Mouse (Mus musculus) embryonic facial prominence, embryonic 14.5 days (tissue): ENCODE measurements around the gene Tnfaip8l2. TPM values are rescaled to one million over a fixed set of nuclear protein-coding genes. Genes with fewer than 3 reads are reported as not detected.
"Not testable (repeated sequence)": the region's sequence is repeated elsewhere in the genome, so short reads cannot be mapped to it uniquely, and the experiment has no call there.

ENCODE experiments used
- ATAC-seq: fragments of 200-750 bp; cut with Nextera tagmentation; 2 replicates; pipeline ENCODE4 v1.8.0; 2017; ENCODE audit warnings: low read depth, moderate number of reproducible peaks, moderate TSS enrichment
- DNase-seq: peaks from one replicate; pipeline ENCODE4 v3.0.0-alpha.2; 2015; ENCODE audit warnings: low spot score
- H3K27ac ChIP-seq: fragments of 300-500 bp; sonication (generic); replicated peaks from 2 replicates; pipeline ENCODE4 v1.5.1; 2014; ENCODE audit warnings: low read depth, mild to moderate bottlenecking, low read length, moderate library complexity
- H3K27me3 ChIP-seq: fragments of 300-500 bp; sonication (generic); replicated peaks from 2 replicates; pipeline ENCODE4 v1.6.1; 2014; ENCODE audit warnings: low read length; ENCODE audit not compliant: control insufficient read depth, insufficient read depth
- H3K36me3 ChIP-seq: fragments of 300-500 bp; sonication (generic); 2 replicates; pipeline ENCODE4 v1.6.1; 2014; ENCODE audit warnings: low read length, mixed read lengths; ENCODE audit not compliant: control insufficient read depth, insufficient read depth
- H3K4me1 ChIP-seq: fragments of 300-500 bp; sonication (generic); 2 replicates; pipeline ENCODE4 v1.6.1; 2014; ENCODE audit warnings: antibody characterized with exemption, low read length; ENCODE audit not compliant: control insufficient read depth, insufficient read depth
- H3K4me2 ChIP-seq: fragments of 300-500 bp; sonication (generic); 2 replicates; pipeline ENCODE4 v1.6.1; 2014; ENCODE audit warnings: low read depth, mild to moderate bottlenecking, low read length, moderate library complexity, mixed read lengths
- H3K4me3 ChIP-seq: fragments of 300-500 bp; sonication (generic); 2 replicates; pipeline ENCODE4 v1.5.1; 2014; ENCODE audit warnings: low read depth, mild to moderate bottlenecking, low read length
- H3K9ac ChIP-seq: fragments of 300-500 bp; sonication (generic); 2 replicates; pipeline ENCODE4 v1.6.1; 2014; ENCODE audit warnings: low read depth, mild to moderate bottlenecking, low read length, moderate library complexity, mixed read lengths
- H3K9me3 ChIP-seq: fragments of 300-500 bp; sonication (generic); 2 replicates; pipeline ENCODE4 v1.6.1; 2016; ENCODE audit warnings: low read length; ENCODE audit not compliant: control insufficient read depth
- WGBS: fragments of 180-500 bp; shearing (Covaris S2); extraction: QIAGEN DNeasy Blood & Tissue Kit; methylation state at CpG from one replicate; pipeline ENCODE4 v1.1.7; 2014; 5-methylcytosine and 5-hydroxymethylcytosine counted together
- polyA plus RNA-seq: library from polyadenylated mRNA; unstranded; fragments of >200 nt; fragmentation: Nextera tagmentation; extraction: Ambion mirVana; gene quantifications from 2 replicates; pipeline ENCODE4 v1.2.1, GENCODE M21; 2014

Tnfaip8l2 gene
- polyA plus RNA-seq, 1 experiment from 2014 or later, result 6.4 TPM

DNA sequence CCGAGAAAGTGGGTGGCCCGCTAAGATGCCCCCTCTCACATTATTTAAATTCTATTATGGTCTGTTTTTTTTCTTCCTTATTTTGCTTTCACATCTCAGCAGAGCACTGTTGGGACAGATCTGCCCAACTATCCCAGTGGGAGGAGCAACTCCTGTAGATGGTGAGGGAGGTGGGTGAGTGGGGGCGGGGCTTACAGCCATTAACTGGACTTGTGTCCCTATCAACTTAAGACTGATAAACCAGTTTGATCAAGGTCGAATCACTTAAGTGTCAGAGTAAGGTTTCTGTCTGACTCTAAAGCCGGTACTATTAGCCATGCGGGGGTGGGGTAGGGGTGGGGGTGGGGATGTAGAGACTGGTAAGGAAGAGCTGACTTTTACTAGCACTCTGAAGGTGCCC lies 7.1 kb downstream of the Tnfaip8l2 start:
- H3K27ac ChIP-seq, result no peak overlapping the region
- H3K27me3 ChIP-seq, result no peaks in the 10 kb centered on the region
- no peaks in the 10 kb centered on the region for H3K9me3 ChIP-seq
- peaks cover 15% of the 10 kb centered on the region; the same call in 1 of the 2 replicates for H3K36me3 ChIP-seq
- peak overlapping the region; percentile 37 for H3K4me3 ChIP-seq
- 27% methylated on average over 6 of the region's 6 CpGs for WGBS
- DNase-seq (peak; percentile 31), ATAC-seq (no peak)
- H3K9ac ChIP-seq, result peak overlapping the region; percentile 53; the same call in 1 of the 2 replicates
- H3K4me1 ChIP-seq, result peaks cover 11% of the 10 kb centered on the region
- peak overlapping the region; percentile 61 for H3K4me2 ChIP-seq

DNA sequence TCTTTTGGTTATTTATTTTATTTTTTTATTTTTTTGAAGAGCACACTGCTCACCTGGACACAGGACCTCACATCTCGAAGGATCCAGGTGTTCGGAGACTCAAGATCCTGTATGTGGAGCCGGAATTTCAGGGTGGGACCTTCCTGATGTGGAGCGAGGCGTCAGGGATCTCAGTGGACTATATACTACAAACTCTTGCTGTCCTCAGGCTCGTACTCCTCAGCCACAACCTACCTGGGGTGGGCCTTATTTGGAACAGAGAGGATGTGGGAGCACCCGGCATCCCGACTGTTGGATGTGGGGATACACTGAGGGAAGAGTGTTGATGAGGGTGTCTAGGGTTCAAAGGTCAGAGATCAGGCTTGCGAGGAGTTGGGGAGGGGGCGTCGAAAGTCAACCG lies 8.0 kb downstream of the Tnfaip8l2 start:
- WGBS, result no CpG with 5 or more reads among the region's 12 CpGs
- not testable (repeated sequence) for H3K4me2 ChIP-seq, DNase-seq, H3K27ac ChIP-seq, H3K9me3 ChIP-seq, H3K27me3 ChIP-seq, H3K9ac ChIP-seq
- peaks cover 13% of the 10 kb centered on the region; the same call in 1 of the 2 replicates for H3K36me3 ChIP-seq
- peak overlapping the region; percentile 56 for H3K4me3 ChIP-seq
- peak; percentile 48 for ATAC-seq
- peaks cover 11% of the 10 kb centered on the region for H3K4me1 ChIP-seq

DNA sequence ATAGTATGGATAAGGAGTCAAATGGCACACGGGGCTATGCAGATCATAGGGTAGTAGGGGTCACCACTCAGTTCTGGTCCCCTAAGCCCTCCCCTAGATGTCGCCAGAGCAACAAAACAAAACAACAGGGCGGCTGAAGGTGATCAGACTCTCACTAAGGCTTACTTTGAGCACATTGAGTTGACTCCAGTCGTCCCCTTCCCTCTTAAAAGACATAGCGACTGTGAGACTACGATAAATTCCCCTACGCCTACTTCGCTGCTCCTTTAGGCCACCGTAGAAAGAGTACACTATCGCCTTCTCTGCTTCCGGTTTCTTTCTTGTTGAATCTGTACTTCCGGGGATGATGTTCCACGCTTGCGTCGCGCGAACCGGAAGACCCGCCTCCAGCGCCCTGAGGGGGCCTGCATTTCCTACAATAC lies 8.5 kb downstream of the Tnfaip8l2 start, which contains the start of the genes Scnm1 and Lysmd1:
Gene Scnm1, minus strand, starts transcription at position 332 of the 422 bp plus-strand sequence.
Gene Lysmd1, plus strand, starts transcription at position 409 of the 422 bp plus-strand sequence.
- H3K36me3 ChIP-seq, result peaks cover 17% of the 10 kb centered on the region; the same call in 1 of the 2 replicates
- peak; percentile 94 for ATAC-seq
- peak within 1 kb of the TSS; percentile 56 for H3K4me3 ChIP-seq
- H3K9me3 ChIP-seq, result no peaks in the 10 kb centered on the region
- H3K9ac ChIP-seq, result peak within 1 kb of the TSS; percentile 73
- peak; percentile 98 for DNase-seq
- H3K4me1 ChIP-seq, result peaks cover 11% of the 10 kb centered on the region
- H3K4me2 ChIP-seq, result peak within 1 kb of the TSS; percentile 86
- no peaks in the 10 kb centered on the region for H3K27me3 ChIP-seq
- WGBS, result 0% methylated on average over 20 of the region's 20 CpGs
- peak within 1 kb of the TSS; percentile 53 for H3K27ac ChIP-seq

DNA sequence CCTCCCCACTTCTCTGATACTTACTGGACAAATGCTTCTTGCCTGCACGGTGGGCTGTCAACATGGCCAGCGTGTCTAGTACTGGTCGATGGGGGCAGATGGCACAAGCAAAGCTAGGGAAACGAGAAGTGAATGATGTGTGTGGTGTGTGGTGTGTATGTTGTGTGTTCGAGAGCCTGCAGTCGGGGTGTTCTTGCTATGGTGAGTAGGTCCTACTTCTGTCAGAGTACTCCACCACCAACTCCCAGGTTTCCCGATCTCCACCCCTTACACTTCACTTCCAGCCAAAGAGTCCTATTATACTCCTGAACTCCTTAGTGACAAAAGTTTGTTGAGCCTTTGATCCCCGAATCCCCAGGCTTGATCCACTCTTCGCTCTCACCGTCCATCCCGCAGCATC lies 9.0 kb downstream of the Tnfaip8l2 start:
- no peak for DNase-seq
- no peaks in the 10 kb centered on the region for H3K27me3 ChIP-seq
- peak overlapping the region; percentile 73 for H3K9ac ChIP-seq
- H3K9me3 ChIP-seq, result no peaks in the 10 kb centered on the region
- peak; percentile 4; the same call in 1 of the 2 replicates for ATAC-seq
- H3K4me2 ChIP-seq, result peak overlapping the region; percentile 86
- H3K27ac ChIP-seq, result peak overlapping the region; percentile 53
- 52% methylated on average over 11 of the region's 11 CpGs for WGBS
- peaks cover 11% of the 10 kb centered on the region for H3K4me1 ChIP-seq
- peak overlapping the region; percentile 56 for H3K4me3 ChIP-seq
- H3K36me3 ChIP-seq, result peaks cover 18% of the 10 kb centered on the region; the same call in 1 of the 2 replicates

DNA sequence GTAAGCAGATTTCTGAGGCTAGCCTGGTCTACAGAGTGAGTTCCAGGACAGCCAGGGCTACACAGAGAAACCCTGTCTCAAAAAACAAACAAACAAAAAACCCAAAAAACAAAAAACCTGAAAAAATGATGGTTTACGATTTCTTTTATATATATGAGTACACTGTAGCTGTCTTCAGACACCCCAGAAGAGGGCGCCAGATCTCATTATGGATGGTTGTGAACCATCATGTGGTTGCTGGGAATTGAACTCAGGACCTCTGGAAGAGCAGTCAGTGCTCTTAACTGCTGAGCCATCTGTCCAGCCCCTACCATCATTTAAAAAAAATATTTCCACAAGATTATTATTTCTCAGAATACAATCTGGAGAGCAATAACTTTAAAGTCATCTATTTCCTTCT lies 9.8 kb downstream of the Tnfaip8l2 start:
- H3K27ac ChIP-seq, DNase-seq, H3K4me3 ChIP-seq, H3K4me2 ChIP-seq, H3K27me3 ChIP-seq, H3K9ac ChIP-seq, ATAC-seq, H3K9me3 ChIP-seq: not testable (repeated sequence)
- H3K36me3 ChIP-seq, result peaks cover 14% of the 10 kb centered on the region; the same call in 1 of the 2 replicates
- 83% methylated on average over 2 of the region's 2 CpGs for WGBS
- H3K4me1 ChIP-seq, result peaks cover 11% of the 10 kb centered on the region

DNA sequence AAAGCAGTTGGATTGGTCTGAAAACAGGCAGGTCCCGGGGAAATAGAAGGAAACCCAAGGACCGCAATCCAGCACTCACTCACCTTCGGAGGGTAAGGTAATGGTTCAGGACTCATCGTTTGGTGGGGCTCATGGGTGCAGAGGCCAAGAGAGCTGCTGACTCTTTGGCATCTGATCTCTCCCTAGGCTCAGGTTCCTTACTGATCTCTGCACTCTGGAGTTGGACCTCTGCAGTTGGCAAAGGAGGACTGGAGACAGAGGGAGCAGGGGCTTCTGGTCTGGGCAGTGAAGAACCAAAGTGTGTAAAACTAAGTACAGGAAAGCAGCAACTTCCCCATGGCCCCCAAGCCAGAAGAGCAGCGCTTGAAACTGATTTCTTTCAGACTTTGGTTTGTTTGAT lies 12.1 kb downstream of the Tnfaip8l2 start:
- Histone ChIP-seq H3K27me3 (no peaks in the 10 kb centered on the region), H3K4me1 (peaks cover 6% of the 10 kb centered on the region), H3K27ac (no peak overlapping the region), H3K9ac (no peak overlapping the region), H3K36me3 (peaks cover 14% of the 10 kb centered on the region; the same call in 1 of the 2 replicates), H3K4me3 (no peak overlapping the region), H3K4me2 (no peak overlapping the region), H3K9me3 (no peaks in the 10 kb centered on the region)
- DNase-seq (no peak), ATAC-seq (no peak)
- WGBS, result 83% methylated on average over 5 of the region's 5 CpGs

DNA sequence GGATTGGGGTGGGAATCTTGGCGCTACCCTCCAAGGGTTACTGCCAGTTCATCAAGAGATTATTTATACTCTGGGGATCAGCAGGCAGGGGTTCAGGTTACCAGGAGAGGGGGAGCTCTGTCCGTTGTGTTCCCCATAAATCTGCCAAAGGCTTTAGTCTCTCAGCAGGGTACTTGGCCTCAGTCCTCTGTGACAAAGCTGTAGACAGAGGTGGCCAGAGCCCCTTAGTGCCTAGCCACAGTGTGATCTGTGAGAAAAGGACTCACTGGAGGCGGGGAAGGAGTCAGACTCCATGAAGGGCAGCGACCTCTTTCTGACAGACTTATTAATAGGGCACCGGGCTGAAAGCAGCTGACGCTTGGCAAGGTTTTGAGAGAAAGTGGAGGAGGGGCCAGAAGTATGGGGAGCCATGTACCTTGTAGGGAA lies 12.9 kb downstream of the Tnfaip8l2 start:
- no peak for ATAC-seq
- Histone ChIP-seq H3K9ac (no peak overlapping the region), H3K4me1 (peaks cover 7% of the 10 kb centered on the region), H3K27me3 (no peaks in the 10 kb centered on the region), H3K4me2 (no peak overlapping the region), H3K4me3 (no peak overlapping the region), H3K27ac (no peak overlapping the region), H3K9me3 (no peaks in the 10 kb centered on the region), H3K36me3 (peaks cover 14% of the 10 kb centered on the region; the same call in 1 of the 2 replicates)
- DNase-seq, result no peak
- WGBS, result 60% methylated on average over 6 of the region's 6 CpGs

DNA sequence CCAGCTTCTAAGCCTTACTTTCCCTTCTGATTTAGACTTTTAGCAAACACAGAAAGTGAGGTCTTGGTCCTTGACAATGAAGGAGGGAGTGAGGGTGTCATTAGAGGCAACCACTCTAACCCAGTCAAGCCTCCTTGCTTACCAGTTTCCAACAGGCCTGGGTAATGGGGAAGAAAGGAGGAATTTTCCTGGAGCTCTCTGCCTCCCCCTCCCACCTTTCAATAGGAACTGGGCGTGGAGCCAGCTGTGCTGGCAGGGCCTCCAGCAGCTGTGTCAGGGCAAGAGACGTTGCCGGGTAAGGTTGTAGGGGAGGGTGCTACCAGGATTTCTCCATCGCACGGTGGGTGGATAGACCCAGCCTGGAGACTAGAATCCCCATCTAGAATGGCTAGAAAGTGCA lies 17.2 kb downstream of the Tnfaip8l2 start:
- peaks cover 41% of the 10 kb centered on the region for H3K36me3 ChIP-seq
- no peaks in the 10 kb centered on the region for H3K9me3 ChIP-seq
- no peaks in the 10 kb centered on the region for H3K27me3 ChIP-seq
- peak; percentile 65 for ATAC-seq
- no peak overlapping the region for H3K4me2 ChIP-seq
- peaks cover 7% of the 10 kb centered on the region for H3K4me1 ChIP-seq
- no peak overlapping the region for H3K9ac ChIP-seq
- WGBS, result 16% methylated on average over 5 of the region's 5 CpGs
- no peak overlapping the region for H3K4me3 ChIP-seq
- H3K27ac ChIP-seq, result peak overlapping the region; percentile 65
- peak; percentile 86 for DNase-seq

DNA sequence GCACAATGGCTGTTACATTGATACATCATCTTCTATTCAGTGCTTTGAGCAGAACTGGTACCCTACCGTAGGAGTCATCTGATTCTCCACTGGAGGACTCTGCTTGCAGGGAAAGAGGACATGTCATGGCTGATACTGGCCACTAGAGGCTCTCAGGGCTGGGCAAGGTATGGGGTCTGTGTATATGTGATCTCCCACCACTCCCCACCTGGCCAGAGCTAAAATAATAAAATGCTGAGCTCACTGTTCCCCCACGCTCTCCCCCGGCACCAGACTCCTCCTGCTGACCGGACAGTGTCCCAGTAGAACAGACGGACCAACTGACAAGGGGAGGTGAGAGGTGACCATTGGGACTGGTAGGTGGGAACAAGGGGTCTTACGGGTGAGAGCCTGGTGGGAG lies 17.9 kb downstream of the Tnfaip8l2 start, which contains the start of gene Tmod4:
Gene Tmod4, plus strand, starts transcription at position 231 of the 400 bp plus-strand sequence.
- no peak within 1 kb of the TSS for H3K9ac ChIP-seq
- no peaks in the 10 kb centered on the region for H3K27me3 ChIP-seq
- peaks cover 7% of the 10 kb centered on the region for H3K4me1 ChIP-seq
- peak within 1 kb of the TSS; percentile 65 for H3K27ac ChIP-seq
- no peaks in the 10 kb centered on the region for H3K9me3 ChIP-seq
- peak; percentile 27; the same call in 1 of the 2 replicates for ATAC-seq
- 48% methylated on average over 6 of the region's 6 CpGs for WGBS
- H3K36me3 ChIP-seq, result peaks cover 45% of the 10 kb centered on the region
- no peak for DNase-seq
- no peak within 1 kb of the TSS for H3K4me3 ChIP-seq
- 0 out of 2 replicates have a peak within 1 kb of the TSS, but pooled peaks have one; percentile 4 for H3K4me2 ChIP-seq
